Mouse (Mus musculus) small intestine, adult 10 weeks (tissue): ENCODE data around the gene Asnsd1. TPM values are rescaled to one million over a fixed set of nuclear protein-coding genes. Genes with fewer than 3 reads are reported as not detected.

Source experiments
- polyA plus RNA-seq: library from polyadenylated mRNA; stranded (reverse); fragments of 350-450 nt; fragmentation: Illumina TruSeq; extraction: RNeasy Lipid Tissue Mini Kit (QIAGEN cat#74804); gene quantifications from one replicate; pipeline ENCODE4 v1.2.3, GENCODE M21; 2014; ENCODE audit warnings: low replicate concordance

The Asnsd1 gene
- polyA plus RNA-seq = 80.6 TPM

DNA sequence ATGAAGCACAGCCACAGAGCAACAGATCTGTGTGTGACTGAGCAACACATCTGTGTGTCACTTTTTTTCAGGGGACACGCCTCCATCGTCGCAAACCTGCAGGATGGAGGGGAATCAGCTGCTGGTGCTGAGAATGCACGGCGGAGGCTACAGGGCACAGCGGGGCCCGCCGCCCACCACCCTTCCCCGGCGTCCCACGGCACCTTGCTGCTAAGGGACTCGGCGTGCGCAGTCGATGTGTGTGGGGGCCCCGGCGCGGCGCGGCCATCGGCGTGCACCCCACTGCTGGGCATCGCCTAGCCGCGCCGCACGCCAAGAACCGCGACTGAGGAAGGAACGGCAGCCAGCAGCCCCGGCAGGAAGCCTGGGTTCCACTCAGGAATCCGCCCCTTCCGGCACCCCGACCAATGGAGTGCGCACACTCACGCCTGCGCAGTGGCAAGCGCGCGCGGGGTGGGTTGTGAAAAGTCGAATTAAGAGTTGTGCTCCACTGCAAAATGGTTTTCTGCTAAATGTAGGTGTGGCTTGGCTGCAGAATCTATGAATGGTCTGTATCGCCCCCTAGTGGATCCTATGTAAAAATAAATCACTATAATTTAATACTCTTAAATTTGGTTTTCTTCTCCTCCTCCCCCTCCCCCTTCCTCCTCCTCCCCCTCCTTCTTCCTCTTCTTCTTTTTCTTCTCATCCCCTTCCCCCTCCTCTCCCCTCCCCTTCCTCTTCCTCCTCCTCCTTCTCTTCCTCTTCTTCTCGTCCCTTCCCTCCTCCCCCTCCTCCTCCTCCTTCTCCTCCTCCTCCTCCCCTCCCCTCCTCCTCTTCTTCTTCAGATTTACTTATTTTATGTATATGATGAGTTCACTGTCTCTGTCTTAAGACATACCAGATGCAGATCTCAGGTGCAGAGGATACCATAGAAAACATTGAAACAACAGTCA is at the start of gene Asnsd1, which contains the start of the genes Asdurf and Gm28551:
Asnsd1 (minus strand) TSS at position 426 of the 935 bp plus-strand sequence.
Asdurf (minus strand) TSS at position 293 of the 935 bp plus-strand sequence.
Gm28551 (minus strand) TSS at position 341 of the 935 bp plus-strand sequence.

DNA sequence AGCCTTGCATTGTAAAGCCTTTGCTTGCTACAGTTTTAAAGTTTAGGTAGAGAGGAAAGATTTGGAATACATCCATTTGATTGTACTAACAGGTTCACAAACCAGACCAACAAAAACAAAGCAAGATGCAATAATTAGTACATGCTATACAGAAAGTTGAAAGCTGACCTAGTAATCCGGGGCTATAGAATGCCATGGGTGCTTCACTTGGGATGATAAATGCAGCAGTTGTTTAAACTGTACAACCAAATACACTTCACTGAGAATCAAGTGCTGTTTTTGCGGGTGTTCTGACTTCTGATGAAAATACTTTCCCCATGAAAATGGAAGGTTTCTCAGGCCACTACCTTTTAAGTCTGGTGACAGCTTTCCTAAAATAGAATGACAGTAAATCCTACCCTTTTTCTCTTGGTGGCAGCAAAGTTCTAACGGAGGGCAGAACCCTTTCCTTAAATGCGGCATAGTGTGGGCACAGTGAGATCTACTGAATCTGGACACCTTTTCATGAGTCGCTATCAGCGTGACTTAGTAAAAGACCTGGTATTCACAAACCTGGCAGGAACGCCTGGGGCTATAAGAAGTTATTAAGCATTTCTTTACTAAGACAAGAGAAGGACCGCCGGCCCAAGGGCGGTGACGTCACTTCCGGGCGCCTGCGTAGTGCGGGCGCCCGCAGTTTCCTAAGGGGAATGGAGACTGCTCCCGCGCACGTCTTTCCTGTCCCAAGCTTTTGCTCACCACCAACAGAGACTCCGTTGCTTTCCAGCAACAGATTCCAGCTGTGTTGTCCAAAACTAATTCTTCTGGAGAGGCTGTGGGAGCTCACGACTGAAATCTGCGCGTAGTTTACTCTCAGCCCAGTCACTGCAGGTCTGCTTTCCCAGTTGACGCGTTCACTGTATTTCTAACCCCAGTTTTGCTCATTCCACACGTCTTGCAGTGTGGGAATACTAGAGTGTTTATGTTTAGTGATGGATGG is 39.3 kb downstream of the Asnsd1 start, which contains the start of gene Osgepl1:
Osgepl1 (plus strand) TSS at position 636 of the 979 bp plus-strand sequence.

DNA sequence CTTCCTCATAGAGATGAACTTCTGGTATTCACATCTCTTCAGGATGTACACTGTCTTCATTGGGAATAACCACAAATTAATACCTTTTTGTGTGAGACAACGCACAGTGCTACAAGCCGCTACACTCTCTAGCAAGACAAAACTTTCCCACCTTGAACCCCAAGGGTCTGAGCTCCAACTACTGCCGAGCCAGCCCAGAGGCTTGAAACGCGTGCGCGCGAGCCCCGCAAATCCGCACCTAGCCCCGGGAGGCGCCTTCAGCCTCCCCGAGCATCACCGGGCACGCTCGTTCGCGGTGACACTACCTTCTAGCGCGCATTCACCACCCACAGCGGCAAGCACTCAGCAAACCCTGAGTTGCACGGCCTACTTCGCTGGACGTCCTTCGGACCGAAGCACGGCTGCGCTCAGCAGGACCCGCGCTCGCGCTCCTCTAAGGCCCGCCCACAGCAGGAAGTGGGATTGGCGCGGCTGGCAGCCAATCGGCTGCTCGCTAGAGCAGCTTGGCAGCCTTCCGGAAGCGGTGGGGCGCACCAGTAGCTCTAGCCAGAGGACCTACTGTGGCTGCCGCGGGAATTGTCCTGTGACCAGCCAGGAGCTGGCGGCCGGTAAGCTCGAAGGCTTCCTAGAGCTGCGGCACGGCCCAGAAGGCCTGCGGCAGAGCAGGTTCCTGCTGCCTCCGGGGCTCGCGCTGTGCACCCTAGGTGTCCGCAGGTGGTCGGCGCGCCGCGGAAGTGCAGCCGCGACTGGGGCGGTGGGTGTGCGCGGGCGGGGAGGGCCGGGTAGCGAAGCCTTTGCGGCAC is 55.8 kb downstream of the Asnsd1 start, which contains the start of the genes Pms1, Ormdl1 and Gm28778:
Pms1 (minus strand) TSS at position 438 of the 803 bp plus-strand sequence.
Ormdl1 (plus strand) TSS at position 515 of the 803 bp plus-strand sequence.
Gm28778 (plus strand) TSS at position 531 of the 803 bp plus-strand sequence.

Other genes starting within 250 kb of the Asnsd1 start
- gene 1700019A02Rik, start 165.1 kb downstream of the Asnsd1 start, polyA plus RNA-seq = not detected
- gene Pms1, start 55.7 kb downstream of the Asnsd1 start, polyA plus RNA-seq = 7.9 TPM
- gene Ormdl1, start 55.7 kb downstream of the Asnsd1 start, polyA plus RNA-seq = 105 TPM
- not detected for gene Gm28778, start 55.6 kb downstream of the Asnsd1 start, polyA plus RNA-seq
- gene Osgepl1, start 39.1 kb downstream of the Asnsd1 start, polyA plus RNA-seq = 49.3 TPM
- 160 TPM for gene Asdurf, start 133 bp downstream of the Asnsd1 start, polyA plus RNA-seq
- gene Gm28551, start 85 bp downstream of the Asnsd1 start, polyA plus RNA-seq = not detected